Mouse (Mus musculus): ENCODE results near the gene Etv6. TPM values are rescaled to one million over a fixed set of nuclear protein-coding genes. Genes with fewer than 3 reads are reported as not detected.

Etv6 gene
- polyA plus RNA-seq, 1 experiment from 2014 or later, result 6.9 TPM

DNA sequence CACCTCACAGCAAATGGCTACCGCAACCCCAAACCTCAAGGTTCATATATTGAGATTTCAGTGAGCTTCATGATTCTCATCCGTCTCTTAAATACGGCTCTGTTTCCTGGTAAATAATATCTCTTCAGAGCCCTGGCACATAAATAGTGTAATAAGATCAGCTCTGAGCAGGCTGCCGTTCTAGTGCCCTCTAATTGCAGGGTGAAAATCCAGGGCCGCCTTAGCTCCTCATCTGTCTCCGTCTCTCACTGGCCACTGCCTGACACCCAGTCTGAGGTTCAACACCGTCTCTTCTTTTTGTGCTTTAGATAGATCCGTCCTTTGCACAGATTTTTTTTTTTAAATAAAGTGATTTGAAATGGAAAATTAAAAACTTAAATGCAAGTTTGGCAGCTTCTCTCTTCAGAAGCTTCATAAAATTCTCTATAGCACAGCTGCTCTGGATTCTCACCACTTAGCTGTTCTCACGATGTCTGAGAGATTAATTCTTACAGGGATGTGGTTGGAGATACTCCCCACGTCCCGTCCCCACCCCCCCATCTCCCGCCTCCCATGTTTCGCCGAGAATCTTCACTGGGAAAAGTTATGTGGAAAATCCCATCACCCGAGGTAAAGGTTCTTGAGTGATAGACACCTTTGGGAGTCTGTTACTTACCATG lies 115.7 kb downstream of the Etv6 start:
- 70% methylated on average over 15 of the region's 15 CpGs for WGBS
- Histone ChIP-seq H3K9ac (no peak overlapping the region), H3K4me3 (no peak overlapping the region), H3K27ac (replicated peaks) (peak overlapping the region; percentile 64; the same call in 1 of the 2 replicates), H3K9me3 (no peaks in the 10 kb centered on the region), H3K36me3 (no peaks in the 10 kb centered on the region), H3K27me3 (no peaks in the 10 kb centered on the region), H3K4me2 (no peak overlapping the region), H3K4me1 (replicated peaks) (peaks cover 62% of the 10 kb centered on the region)
- no peak for ATAC-seq (ENCODE audit: low read depth)

DNA sequence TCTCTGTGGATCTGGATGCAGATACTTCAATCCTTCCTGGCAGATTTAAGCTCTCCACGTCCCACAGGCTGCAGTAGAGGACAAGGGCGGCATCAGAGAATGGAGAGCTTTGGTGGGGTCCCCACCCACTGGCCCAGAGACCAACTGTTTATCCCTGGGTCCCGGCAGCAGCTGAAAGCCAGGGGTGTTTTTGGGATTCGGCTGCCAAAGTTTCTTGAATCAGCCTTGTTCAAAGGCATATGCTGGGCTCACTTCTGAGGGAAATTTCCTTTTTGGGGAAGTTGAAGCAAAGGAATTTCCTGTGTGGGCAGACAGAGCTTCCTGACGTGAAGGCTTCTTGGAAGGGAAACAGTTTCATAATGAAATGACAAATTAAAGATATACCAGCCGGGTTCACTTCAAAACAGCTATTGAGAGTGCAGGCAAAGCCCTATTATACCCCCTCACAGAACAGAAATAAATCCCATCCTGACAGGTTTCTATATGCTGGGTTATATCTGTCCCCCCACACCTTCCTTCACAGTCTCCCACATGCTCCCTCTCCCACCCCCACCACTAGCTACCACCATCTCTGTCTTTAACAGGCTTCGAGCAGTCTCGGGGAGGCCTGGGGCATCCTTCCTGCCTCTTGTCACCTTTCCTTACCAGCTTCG lies 116.5 kb downstream of the Etv6 start:
- H3K36me3 ChIP-seq, result no peaks in the 10 kb centered on the region
- H3K4me3 ChIP-seq, result no peak overlapping the region
- ATAC-seq (ENCODE audit: low read depth), result no peak
- no peaks in the 10 kb centered on the region for H3K27me3 ChIP-seq
- 0 out of 2 replicates have a peak overlapping the region, but pooled peaks have one; percentile 22 for H3K9ac ChIP-seq
- H3K9me3 ChIP-seq, result no peaks in the 10 kb centered on the region
- H3K4me1 ChIP-seq (replicated peaks), result peaks cover 70% of the 10 kb centered on the region
- H3K4me2 ChIP-seq, result no peak overlapping the region
- H3K27ac ChIP-seq (replicated peaks), result peak overlapping the region; percentile 64
- 66% methylated on average over 9 of the region's 9 CpGs for WGBS

DNA sequence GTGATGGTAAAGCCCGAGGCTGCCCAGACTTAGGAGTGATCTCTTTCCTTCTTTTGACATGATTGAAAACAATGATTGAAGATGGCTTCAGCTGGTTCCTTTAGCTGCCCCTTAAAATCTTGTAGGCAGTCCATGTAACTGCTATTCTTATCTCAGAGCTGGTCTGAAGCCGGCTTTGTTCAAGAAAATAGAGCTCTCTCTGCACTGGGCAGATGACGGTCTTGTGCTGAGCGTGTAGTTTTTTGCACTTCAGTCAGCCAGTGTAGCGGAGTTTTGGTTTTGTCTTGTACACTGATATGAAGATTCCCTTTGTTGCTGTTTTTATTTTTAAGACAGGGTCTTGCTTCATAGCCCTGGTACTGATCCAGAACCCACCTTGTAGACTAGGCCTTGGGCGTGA lies 117.0 kb downstream of the Etv6 start:
- peak overlapping the region; percentile 64 for H3K27ac ChIP-seq (replicated peaks)

DNA sequence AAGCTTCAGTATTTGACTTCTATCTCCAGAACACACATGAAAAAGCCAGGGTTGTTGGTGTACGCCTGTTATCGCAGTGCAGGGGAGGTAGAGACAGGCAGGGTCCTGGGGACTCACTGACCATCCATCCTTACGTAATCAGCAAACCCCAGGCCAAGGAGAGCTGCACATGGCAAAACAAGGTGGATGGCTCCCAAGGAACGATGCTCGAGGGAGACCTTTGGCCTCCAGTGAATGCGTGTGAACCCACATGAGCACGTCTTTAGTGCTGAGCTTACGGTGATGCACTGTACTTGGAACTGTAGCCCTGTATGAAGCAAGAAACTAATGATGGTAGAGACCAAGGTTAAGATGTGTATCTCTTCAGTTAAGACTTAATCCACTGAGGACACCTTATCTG lies 119.2 kb downstream of the Etv6 start:
- 89% methylated on average over 8 of the region's 8 CpGs for WGBS
- no peak overlapping the region for H3K9ac ChIP-seq
- H3K27me3 ChIP-seq, result no peaks in the 10 kb centered on the region
- H3K9me3 ChIP-seq, result no peaks in the 10 kb centered on the region
- H3K4me3 ChIP-seq, result no peak overlapping the region
- no peaks in the 10 kb centered on the region for H3K36me3 ChIP-seq
- no peak overlapping the region for H3K27ac ChIP-seq (replicated peaks)
- no peak for ATAC-seq (ENCODE audit: low read depth)
- H3K4me1 ChIP-seq (replicated peaks), result peaks cover 61% of the 10 kb centered on the region
- no peak overlapping the region for H3K4me2 ChIP-seq

More for the DNA sequence above, 117.0 kb downstream of the Etv6 start:
- Histone ChIP-seq H3K27me3 (no peaks in the 10 kb centered on the region), H3K9ac (0 out of 2 replicates have a peak overlapping the region, but pooled peaks have one; percentile 22), H3K36me3 (no peaks in the 10 kb centered on the region), H3K4me2 (no peak overlapping the region), H3K4me1 (replicated peaks) (peaks cover 71% of the 10 kb centered on the region), H3K4me3 (no peak overlapping the region), H3K9me3 (no peaks in the 10 kb centered on the region)
- ATAC-seq (ENCODE audit: low read depth), result no peak
- 77% methylated on average over 6 of the region's 6 CpGs for WGBS

DNA sequence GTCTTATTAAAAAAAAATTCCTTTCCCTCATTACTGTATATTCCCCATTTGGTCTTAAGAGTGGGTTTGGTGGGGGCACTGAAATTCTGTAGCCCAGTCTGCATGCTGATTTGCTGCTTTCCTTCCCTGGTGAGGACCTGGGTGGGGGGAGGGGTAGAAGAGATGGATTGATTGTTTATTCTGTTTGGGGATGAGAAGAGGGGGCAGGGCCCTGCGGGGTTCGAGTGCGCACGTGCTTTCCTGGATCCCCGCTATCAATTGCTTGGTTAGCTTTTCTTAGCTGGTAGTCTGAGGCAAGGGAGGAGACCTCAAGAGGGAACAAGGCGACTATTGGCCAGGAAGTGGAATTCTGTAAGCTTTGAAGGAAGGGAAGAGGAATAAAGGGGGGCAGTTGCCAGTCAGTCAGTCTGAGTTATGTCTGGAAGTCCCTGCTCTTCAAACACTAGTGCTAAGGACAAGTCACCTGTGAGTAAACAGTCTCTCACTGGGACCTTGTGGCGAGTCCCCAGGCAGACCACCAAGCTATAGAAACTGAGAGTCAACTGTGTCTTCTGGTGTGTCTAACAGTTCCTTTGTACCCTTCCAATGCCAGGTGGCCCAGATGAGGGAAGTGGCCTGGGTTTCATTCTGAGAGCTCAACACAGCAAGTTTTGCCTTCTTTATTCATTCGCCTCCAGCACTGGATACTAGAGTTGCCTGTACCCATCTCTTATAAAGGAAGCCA lies 120.6 kb downstream of the Etv6 start:
- peaks cover 62% of the 10 kb centered on the region for H3K4me1 ChIP-seq (replicated peaks)
- H3K36me3 ChIP-seq, result no peaks in the 10 kb centered on the region
- peak overlapping the region; percentile 52; the same call in 1 of the 2 replicates for H3K27ac ChIP-seq (replicated peaks)
- WGBS, result 24% methylated on average over 8 of the region's 8 CpGs
- no peak overlapping the region for H3K9ac ChIP-seq
- H3K9me3 ChIP-seq, result no peaks in the 10 kb centered on the region
- ATAC-seq (ENCODE audit: low read depth), result peak; percentile 60
- no peak overlapping the region for H3K4me2 ChIP-seq
- H3K27me3 ChIP-seq, result no peaks in the 10 kb centered on the region
- no peak overlapping the region for H3K4me3 ChIP-seq

DNA sequence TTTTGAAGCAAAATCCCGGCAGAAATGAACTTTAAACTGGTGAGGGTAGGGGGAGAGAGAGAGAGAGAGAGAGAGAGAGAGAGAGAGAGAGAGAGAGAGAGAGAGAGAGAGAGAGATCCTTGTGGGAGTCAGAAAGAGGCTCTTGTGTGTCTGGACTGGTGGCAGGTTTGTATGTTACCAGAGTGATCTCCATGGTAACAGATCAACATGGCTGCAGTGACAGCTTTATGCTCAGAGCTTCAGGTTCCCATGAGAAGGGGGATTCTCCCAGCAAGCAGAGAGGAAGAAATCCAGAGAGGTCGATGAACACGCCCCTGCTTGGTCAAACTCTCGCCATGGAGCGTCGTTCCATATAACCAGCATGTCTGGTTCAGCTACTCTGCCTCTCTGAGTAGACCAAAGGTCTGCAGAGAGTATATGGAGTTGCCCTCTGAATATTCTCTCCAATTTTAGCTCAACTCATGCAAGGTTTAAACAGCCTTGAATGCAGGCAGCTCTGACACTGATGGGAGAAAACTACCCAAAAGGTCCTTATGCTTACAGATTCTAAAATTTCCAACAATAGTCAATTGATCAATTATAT lies 122.1 kb downstream of the Etv6 start:
- Histone ChIP-seq H3K4me2 (peak overlapping the region; percentile 17; the same call in 1 of the 2 replicates), H3K27ac (replicated peaks) (peak overlapping the region; percentile 24; the same call in 1 of the 2 replicates), H3K4me3 (no peak overlapping the region), H3K4me1 (replicated peaks) (peaks cover 56% of the 10 kb centered on the region), H3K9me3 (no peaks in the 10 kb centered on the region), H3K36me3 (no peaks in the 10 kb centered on the region), H3K27me3 (no peaks in the 10 kb centered on the region), H3K9ac (no peak overlapping the region)
- 14% methylated on average over 6 of the region's 6 CpGs for WGBS
- ATAC-seq (ENCODE audit: low read depth), result peak; percentile 71

DNA sequence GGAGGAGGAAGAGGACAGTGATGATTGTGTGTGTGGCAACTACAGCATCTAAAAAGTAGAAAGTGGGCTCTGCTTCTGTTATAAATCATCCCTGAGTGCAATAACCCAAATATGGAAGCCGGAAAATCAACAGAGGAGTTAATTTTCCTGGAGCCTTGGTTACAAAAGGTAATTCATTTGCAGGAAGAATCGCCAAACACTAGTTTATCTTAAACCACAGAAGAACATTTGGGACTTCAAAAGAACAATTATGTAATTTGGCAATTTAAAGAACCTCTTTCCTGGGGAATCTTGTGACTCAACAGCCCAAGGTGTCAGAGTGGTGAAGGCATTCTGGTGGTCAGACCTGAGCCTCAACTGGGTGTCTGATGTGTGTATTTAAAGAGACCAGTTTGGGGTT lies 122.7 kb downstream of the Etv6 start:
- no peak for ATAC-seq (ENCODE audit: low read depth)
- Histone ChIP-seq H3K9me3 (no peaks in the 10 kb centered on the region), H3K9ac (no peak overlapping the region), H3K4me1 (replicated peaks) (peaks cover 52% of the 10 kb centered on the region), H3K36me3 (no peaks in the 10 kb centered on the region), H3K27ac (replicated peaks) (0 out of 2 replicates have a peak overlapping the region, but pooled peaks have one; percentile 24), H3K27me3 (no peaks in the 10 kb centered on the region), H3K4me2 (no peak overlapping the region), H3K4me3 (no peak overlapping the region)
- 75% methylated on average over 2 of the region's 2 CpGs for WGBS

DNA sequence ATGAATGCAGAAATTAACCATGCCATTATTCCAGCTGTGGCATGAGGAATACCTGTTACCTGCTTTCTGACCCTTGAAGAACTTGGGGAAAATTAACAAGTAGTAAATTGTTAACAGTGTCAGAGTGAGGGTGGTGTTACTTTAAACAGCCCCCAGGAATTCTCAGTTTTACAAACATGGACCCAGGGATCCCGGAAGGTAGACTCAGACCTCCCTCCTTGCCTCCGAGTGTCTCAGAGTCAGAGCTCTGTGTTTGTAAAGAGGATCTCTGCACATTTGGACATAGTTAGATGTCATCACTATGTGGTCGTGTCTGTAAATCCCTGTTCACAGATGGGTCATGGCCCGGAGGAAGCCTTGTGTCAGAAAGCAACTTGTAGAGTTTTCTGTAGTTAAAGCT lies 124.2 kb downstream of the Etv6 start:
- no peak overlapping the region for H3K9ac ChIP-seq
- no peak overlapping the region for H3K4me3 ChIP-seq
- H3K27ac ChIP-seq (replicated peaks), result no peak overlapping the region
- 88% methylated on average over 4 of the region's 4 CpGs for WGBS
- ATAC-seq (ENCODE audit: low read depth), result no peak
- H3K9me3 ChIP-seq, result no peaks in the 10 kb centered on the region
- peaks cover 51% of the 10 kb centered on the region for H3K4me1 ChIP-seq (replicated peaks)
- no peaks in the 10 kb centered on the region for H3K36me3 ChIP-seq
- H3K27me3 ChIP-seq, result no peaks in the 10 kb centered on the region
- H3K4me2 ChIP-seq, result no peak overlapping the region

DNA sequence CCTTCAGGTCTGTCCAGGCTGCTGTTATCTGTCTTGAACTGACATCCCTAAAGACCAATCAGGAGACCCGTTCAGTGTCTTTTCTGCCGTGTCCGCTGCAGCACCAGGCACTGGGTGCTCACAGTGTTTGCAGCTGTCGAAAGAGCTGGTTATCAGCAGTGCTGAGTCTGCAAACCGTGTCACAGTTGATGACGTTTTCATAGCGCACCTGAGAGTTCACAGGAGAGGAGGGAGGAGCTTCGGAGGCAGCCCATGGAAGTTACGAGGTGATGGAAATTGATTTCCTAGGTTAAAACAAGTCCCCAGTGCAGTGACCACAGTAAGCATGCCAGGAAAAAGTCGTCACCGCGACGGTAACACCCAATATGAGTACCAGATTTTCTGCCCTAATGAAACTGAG lies 125.5 kb downstream of the Etv6 start:
- Histone ChIP-seq H3K27ac (replicated peaks) (0 out of 2 replicates have a peak overlapping the region, but pooled peaks have one; percentile 33), H3K36me3 (no peaks in the 10 kb centered on the region), H3K4me1 (replicated peaks) (peaks cover 38% of the 10 kb centered on the region), H3K9ac (no peak overlapping the region), H3K9me3 (no peaks in the 10 kb centered on the region), H3K27me3 (no peaks in the 10 kb centered on the region), H3K4me3 (no peak overlapping the region), H3K4me2 (no peak overlapping the region; the same call in 1 of the 2 replicates)
- ATAC-seq (ENCODE audit: low read depth), result no peak
- WGBS, result 69% methylated on average over 13 of the region's 13 CpGs

DNA sequence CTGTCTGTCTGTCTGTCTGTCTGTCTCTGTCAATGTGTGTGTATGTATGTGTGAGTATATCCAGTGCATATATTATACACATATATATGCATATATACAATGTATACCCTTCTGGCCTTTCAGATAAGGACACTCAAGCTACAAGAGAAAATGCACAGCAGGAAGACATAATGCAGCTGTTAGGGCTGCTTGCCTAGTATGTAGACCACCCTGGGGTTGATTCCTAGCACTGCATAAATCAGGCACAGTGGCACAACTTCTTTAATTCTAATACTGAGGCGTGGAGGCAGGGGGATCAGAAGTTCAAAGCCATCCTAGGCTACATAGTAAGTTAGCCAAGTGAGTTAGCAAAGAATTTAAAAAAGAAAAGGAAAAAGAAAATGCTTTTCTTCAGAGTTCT lies 127.8 kb downstream of the Etv6 start:
- ATAC-seq (ENCODE audit: low read depth), result no peak
- Histone ChIP-seq H3K9ac (no peak overlapping the region), H3K27me3 (no peaks in the 10 kb centered on the region), H3K4me2 (no peak overlapping the region), H3K4me3 (no peak overlapping the region), H3K27ac (replicated peaks) (no peak overlapping the region), H3K36me3 (no peaks in the 10 kb centered on the region), H3K4me1 (replicated peaks) (peaks cover 15% of the 10 kb centered on the region; the same call in 1 of the 2 replicates), H3K9me3 (no peaks in the 10 kb centered on the region)
- WGBS, result 92% methylated on average over 1 of the region's 1 CpGs

DNA sequence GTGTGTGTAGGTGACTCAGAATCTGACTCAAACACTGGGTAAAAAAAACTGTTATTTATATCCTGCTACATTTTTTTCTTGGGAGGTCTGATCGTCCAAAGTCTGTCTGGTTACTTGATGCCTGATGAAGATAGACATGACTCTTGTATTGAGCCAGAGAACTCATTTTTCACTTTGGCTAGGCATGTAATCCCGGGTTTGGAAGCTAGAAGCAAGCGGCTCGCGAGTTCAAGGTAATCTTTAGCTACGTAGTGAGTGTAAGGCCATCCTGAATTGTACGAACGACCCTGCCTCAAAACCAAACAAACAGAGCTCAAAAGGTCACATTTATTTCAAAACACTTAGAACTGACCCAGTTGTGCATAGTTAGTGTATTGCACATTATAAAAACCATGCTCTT lies 128.9 kb downstream of the Etv6 start:
- H3K9ac ChIP-seq, result no peak overlapping the region
- no peaks in the 10 kb centered on the region for H3K36me3 ChIP-seq
- no peak overlapping the region for H3K4me2 ChIP-seq
- H3K27ac ChIP-seq (replicated peaks), result no peak overlapping the region
- H3K4me1 ChIP-seq (replicated peaks), result peaks cover 14% of the 10 kb centered on the region; the same call in 1 of the 2 replicates
- 77% methylated on average over 8 of the region's 8 CpGs for WGBS
- no peaks in the 10 kb centered on the region for H3K27me3 ChIP-seq
- ATAC-seq (ENCODE audit: low read depth), result no peak
- H3K9me3 ChIP-seq, result no peaks in the 10 kb centered on the region
- H3K4me3 ChIP-seq, result no peak overlapping the region

DNA sequence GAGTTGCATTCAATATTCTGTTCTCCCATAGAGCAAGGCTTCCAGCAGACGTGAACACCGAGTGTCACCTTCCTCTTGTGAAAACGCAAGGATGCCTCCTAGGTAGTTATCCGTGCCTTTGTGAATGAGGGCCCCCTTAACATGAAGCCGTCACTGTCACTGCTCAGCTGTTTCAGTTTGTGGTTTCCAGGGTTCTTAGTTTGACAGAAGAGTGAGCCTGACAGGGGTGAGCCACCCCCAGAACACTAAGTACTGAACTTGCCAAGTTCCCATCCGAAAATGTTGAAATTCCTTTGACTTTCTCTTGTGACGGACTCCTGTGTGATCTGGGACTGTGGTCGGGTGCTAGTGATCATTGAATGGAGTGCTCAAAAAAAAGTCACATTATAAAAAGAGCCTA lies 129.5 kb downstream of the Etv6 start:
- Histone ChIP-seq H3K27me3 (no peaks in the 10 kb centered on the region), H3K4me1 (replicated peaks) (peaks cover 15% of the 10 kb centered on the region), H3K27ac (replicated peaks) (no peak overlapping the region), H3K9me3 (no peaks in the 10 kb centered on the region), H3K9ac (no peak overlapping the region), H3K4me3 (no peak overlapping the region), H3K36me3 (no peaks in the 10 kb centered on the region), H3K4me2 (no peak overlapping the region)
- no peak for ATAC-seq (ENCODE audit: low read depth)
- WGBS, result 85% methylated on average over 8 of the region's 8 CpGs

Data from neural tube, embryonic 13.5 days (tissue).